Mouse (Mus musculus) C2C12 (cell line): ENCODE measurements around the gene Samd4.

Experiments used
- CEBPB ChIP-seq: IDR thresholded peaks from one replicate; pipeline ENCODE4 v1.6.1; 2011; ENCODE audit warnings: low read depth, mild to moderate bottlenecking, control low read depth, moderate library complexity
- CTCF ChIP-seq: IDR thresholded peaks from one replicate; pipeline ENCODE4 v1.5.1; 2011; ENCODE audit not compliant: control insufficient read depth, insufficient read depth, insufficient read length
- FOSL1 ChIP-seq: IDR thresholded peaks from one replicate; pipeline ENCODE4 v1.8.0; 2011; ENCODE audit warnings: mild to moderate bottlenecking, low read length; ENCODE audit not compliant: poor library complexity, insufficient read depth, severe bottlenecking
- MAX ChIP-seq: IDR thresholded peaks from one replicate; pipeline ENCODE4 v1.6.1; 2011; ENCODE audit warnings: mild to moderate bottlenecking, control low read depth
- MYOD1 ChIP-seq: IDR thresholded peaks from one replicate; pipeline ENCODE4 v1.6.1; 2011; ENCODE audit warnings: low read depth; ENCODE audit not compliant: control insufficient read depth, insufficient read length
- MYOG ChIP-seq: IDR thresholded peaks from one replicate; pipeline ENCODE4 v1.6.1; 2011; ENCODE audit not compliant: control insufficient read depth, insufficient read length; ENCODE audit errors: extremely low read depth
- USF1 ChIP-seq: IDR thresholded peaks from one replicate; pipeline ENCODE4 v1.6.1; 2011; ENCODE audit warnings: low read depth, mild to moderate bottlenecking, control low read depth, moderate library complexity

DNA sequence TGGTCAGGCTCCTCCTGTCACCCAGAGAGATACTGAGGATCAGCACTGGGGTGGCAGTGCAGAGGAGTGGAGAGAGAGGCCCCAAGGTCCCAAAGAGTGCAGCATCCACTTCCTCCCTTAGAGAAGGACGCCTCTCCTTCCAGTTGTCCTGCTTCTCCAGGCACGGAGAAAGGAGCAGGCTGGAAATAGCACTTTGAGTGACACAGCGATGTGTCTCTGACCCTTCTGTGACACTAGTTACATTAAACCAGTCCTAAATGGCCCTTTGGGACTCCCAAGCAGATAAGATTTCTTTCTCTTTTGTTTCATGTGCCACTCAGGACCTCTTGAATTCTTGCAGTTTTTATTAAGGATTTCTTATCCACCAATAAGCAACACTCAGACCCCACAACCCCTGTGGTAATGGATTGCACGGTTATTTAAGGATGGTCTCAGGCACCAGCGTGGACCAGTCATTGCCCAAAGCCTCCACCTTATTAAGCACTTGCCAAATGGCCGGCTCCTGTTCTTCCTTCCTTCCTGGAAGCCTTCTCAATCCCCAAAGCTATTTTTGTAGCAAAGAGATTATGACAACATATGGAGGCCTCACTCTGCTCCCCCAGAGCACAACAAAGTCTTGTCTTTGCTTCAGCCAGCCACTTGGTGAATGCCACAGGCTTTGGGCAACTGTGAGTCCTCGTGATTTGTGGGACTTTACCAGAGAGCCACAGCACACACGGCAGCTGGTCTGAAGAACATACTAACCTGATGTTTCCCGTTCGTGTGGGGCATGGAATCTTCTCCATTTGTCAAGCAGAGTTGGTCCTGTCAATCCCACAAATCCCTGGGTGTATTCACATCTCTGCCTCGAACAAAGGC is 68.1 kb downstream of the Samd4 start:
- TF ChIP-seq CTCF: no peak
- no peak for TF ChIP-seq MYOD1
- no peak for TF ChIP-seq USF1
- no peak for TF ChIP-seq MYOG
- no peak for TF ChIP-seq MAX
- no peak for TF ChIP-seq CEBPB
- no peak for TF ChIP-seq FOSL1
